Mouse (Mus musculus): ENCODE data around the gene Grn. TPM values are rescaled to one million over a fixed set of nuclear protein-coding genes. Genes with fewer than 3 reads are reported as not detected.
A peak's percentile ranks its signal among the peaks of the same experiment; 100 is the strongest.
"Not testable (repeated sequence)": the region's sequence is repeated elsewhere in the genome, so short reads cannot be mapped to it uniquely, and the experiment has no call there.

The Grn gene
- total RNA-seq, 2 experiments from 2014 or later: 58.3 to 60.1 TPM

- intact Hi-C loops (cut with DNase I): loop anchor here (5.0 kb wide), 1 partner anchor 38 kb away; no protein-coding TSS in a partner anchor
- peak in 1 of 2 experiments; percentile 9 for DNase-seq (ENCODE audit: low spot score in 2 of 2)
These were observed 31.0 kb upstream of the Grn start for GRCm38 (mm10) chr11:102399107-102399506.

GRCm38 (mm10) chr11:102399610-102400072 lies 30.5 kb upstream of the Grn start:
- intact Hi-C loops (cut with DNase I): loop anchor here (5.0 kb wide), 1 partner anchor 38 kb away; no protein-coding TSS in a partner anchor
- peak in 1 of 2 experiments; percentile 45 for DNase-seq (ENCODE audit: low spot score in 2 of 2)

- DNase-seq (ENCODE audit: low spot score in 2 of 2): no peak
- intact Hi-C loops (cut with DNase I): no loop called here
These were observed 29.5 kb upstream of the Grn start for GRCm38 (mm10) chr11:102400513-102401084.

GRCm38 (mm10) chr11:102401898-102402500 lies 28.1 kb upstream of the Grn start:
- DNase-seq (ENCODE audit: low spot score in 2 of 2): peak in 1 of 2 experiments; percentile 8
- intact Hi-C loops (cut with DNase I): no loop called here

GRCm38 (mm10) chr11:102403657-102404056 lies 26.5 kb upstream of the Grn start:
- intact Hi-C loops (cut with DNase I): no loop called here
- no peak for DNase-seq (ENCODE audit: low spot score in 2 of 2)

- intact Hi-C loops (cut with DNase I): loop anchor here (5.0 kb wide), 1 partner anchor 107 kb away; the partner anchor contains the start of gene Atxn7l3
- DNase-seq (ENCODE audit: low spot score in 2 of 2): no peak
These were observed 25.7 kb upstream of the Grn start for GRCm38 (mm10) chr11:102404161-102405010.

- DNase-seq (ENCODE audit: low spot score in 2 of 2): no peak
- intact Hi-C loops (cut with DNase I): loop anchor here (2.0 to 5.0 kb wide), 2 partner anchors 97 to 108 kb away; partner anchors contain the start of gene Atxn7l3
These were observed 24.4 kb upstream of the Grn start for GRCm38 (mm10) chr11:102405544-102406285.

GRCm38 (mm10) chr11:102406401-102406800 lies 23.7 kb upstream of the Grn start:
- DNase-seq (ENCODE audit: low spot score in 2 of 2): no peak
- intact Hi-C loops (cut with DNase I): loop anchor here (2.0 to 5.0 kb wide), 2 partner anchors 98 to 109 kb away; partner anchors contain the start of gene Atxn7l3

- intact Hi-C loops (cut with DNase I): loop anchor here (2.0 to 5.0 kb wide), 2 partner anchors 98 to 110 kb away; partner anchors contain the start of gene Atxn7l3
These were observed 22.9 kb upstream of the Grn start for GRCm38 (mm10) chr11:102406900-102407833.

GRCm38 (mm10) chr11:102407834-102408215 lies 22.3 kb upstream of the Grn start, which contains the start of gene Slc25a39:
TSS of gene Slc25a39 (minus strand) at chr11:102407946.
- intact Hi-C loops (cut with DNase I): loop anchor here (1.0 to 5.0 kb wide), 3 partner anchors 92 to 111 kb away; partner anchors contain the start of gene Atxn7l3
- no peak for DNase-seq (ENCODE audit: low spot score in 2 of 2)

More at GRCm38 (mm10) chr11:102406900-102407833, 22.9 kb upstream of the Grn start:
- DNase-seq (ENCODE audit: low spot score in 2 of 2): peak; percentile 86 to 92

GRCm38 (mm10) chr11:102408344-102408876 lies 21.7 kb upstream of the Grn start:
- DNase-seq (ENCODE audit: low spot score in 2 of 2): peak; percentile 96 to 97
- intact Hi-C loops (cut with DNase I): loop anchor here (1.0 to 5.0 kb wide), 2 partner anchors 92 to 111 kb away; partner anchors contain the start of gene Atxn7l3

GRCm38 (mm10) chr11:102408888-102409794 lies 21.0 kb upstream of the Grn start:
- intact Hi-C loops (cut with DNase I): loop anchor here (1.0 to 5.0 kb wide), 2 partner anchors 93 to 112 kb away; partner anchors contain the start of gene Atxn7l3

GRCm38 (mm10) chr11:102409795-102410330 lies 20.3 kb upstream of the Grn start:
- intact Hi-C loops (cut with DNase I): loop anchor here (5.0 kb wide), 1 partner anchor 113 kb away; the partner anchor contains the start of gene Atxn7l3
- DNase-seq (ENCODE audit: low spot score in 2 of 2): no peak

More at GRCm38 (mm10) chr11:102408888-102409794, 21.0 kb upstream of the Grn start:
- DNase-seq (ENCODE audit: low spot score in 2 of 2): no peak

- DNase-seq (ENCODE audit: low spot score in 2 of 2); intact Hi-C loops (cut with DNase I): not testable (repeated sequence)
These were observed 19.8 kb upstream of the Grn start for GRCm38 (mm10) chr11:102410345-102410744.

GRCm38 (mm10) chr11:102411061-102411460 lies 19.1 kb upstream of the Grn start:
- intact Hi-C loops (cut with DNase I): no loop called here
- DNase-seq (ENCODE audit: low spot score in 2 of 2): no peak

GRCm38 (mm10) chr11:102411704-102412103 lies 18.4 kb upstream of the Grn start:
- peak; percentile 69 to 84 for DNase-seq (ENCODE audit: low spot score in 2 of 2)
- intact Hi-C loops (cut with DNase I): no loop called here
